Mouse (Mus musculus): Measurements from ENCODE around the gene Prcd. TPM values are rescaled to one million over a fixed set of nuclear protein-coding genes. Genes with fewer than 3 reads are reported as not detected.

Gene Prcd
- polyA plus RNA-seq, 1 experiment from 2014 or later = 1.6 TPM

DNA sequence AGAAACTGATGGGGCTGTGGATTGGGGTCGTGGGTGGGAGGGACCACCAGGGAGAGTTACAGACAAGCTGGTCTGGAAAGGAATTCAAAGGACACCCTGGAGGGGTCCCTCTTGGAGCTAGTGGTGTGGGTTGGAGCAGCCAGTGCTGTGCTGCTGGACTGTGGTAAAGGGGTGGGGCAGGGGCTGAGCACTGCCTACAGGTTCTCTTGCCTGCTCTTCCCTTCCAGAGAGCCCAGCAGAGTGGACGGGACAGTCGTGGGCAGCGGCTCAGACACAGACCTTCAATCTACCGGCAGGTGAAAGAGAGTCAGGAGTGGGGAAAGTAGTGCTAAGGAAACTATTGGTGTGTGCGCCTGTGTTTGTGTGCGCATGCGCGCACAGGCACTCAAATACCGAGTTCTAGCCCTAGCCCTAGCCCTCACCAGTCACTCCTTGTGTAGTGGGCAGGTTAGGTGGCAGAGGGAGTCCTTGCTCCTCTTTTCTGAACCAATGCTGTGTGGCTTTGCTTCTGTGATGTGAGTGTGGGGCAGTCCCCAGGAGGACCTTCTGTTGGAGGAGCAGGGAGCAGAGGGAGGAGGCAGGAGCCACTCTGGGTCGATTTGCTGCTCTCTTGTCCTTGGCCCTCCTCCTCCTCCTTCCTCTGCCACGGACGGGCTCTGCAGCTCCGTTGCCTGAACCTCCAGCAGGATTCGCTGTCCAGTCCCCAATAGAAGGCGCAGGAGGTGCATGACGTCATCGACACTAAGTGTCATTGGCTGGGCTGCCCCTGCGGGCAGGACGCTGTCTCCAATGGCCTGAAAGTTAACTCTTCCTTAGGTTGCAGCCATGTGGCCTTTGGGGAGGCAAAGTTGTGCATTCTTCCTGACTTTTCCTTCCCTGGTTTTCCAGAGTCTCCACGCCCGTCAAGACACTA, 4.2 kb downstream of the Prcd start:
- DNase-seq = peak; percentile 95
- H3K9me3 ChIP-seq (ENCODE audit: control insufficient read depth, low read length) = no peaks in the 10 kb centered on the region
- peaks cover 33% of the 10 kb centered on the region for H3K4me1 ChIP-seq (ENCODE audit: control insufficient read depth, insufficient read depth, low read length)
- ATAC-seq (ENCODE audit: low FRiP score, low TSS enrichment) = peak; percentile 82
- H3K27ac ChIP-seq (replicated peaks; ENCODE audit: low read depth, low read length) = peak overlapping the region; percentile 80
- 6% methylated on average over 22 of the region's 22 CpGs for WGBS
- H3K4me3 ChIP-seq (replicated peaks; ENCODE audit: low read depth, low read length) = peak overlapping the region; percentile 22
- H3K36me3 ChIP-seq (ENCODE audit: control insufficient read depth, insufficient read depth, low read length) = no peaks in the 10 kb centered on the region
- peak overlapping the region; percentile 56 for H3K4me2 ChIP-seq (ENCODE audit: low read length)
- peaks cover 15% of the 10 kb centered on the region; the same call in 1 of the 2 replicates for H3K27me3 ChIP-seq (ENCODE audit: control insufficient read depth, insufficient read depth, low read length)
- H3K9ac ChIP-seq (replicated peaks; ENCODE audit: low read length) = 0 out of 2 replicates have a peak overlapping the region, but pooled peaks have one; percentile 22

DNA sequence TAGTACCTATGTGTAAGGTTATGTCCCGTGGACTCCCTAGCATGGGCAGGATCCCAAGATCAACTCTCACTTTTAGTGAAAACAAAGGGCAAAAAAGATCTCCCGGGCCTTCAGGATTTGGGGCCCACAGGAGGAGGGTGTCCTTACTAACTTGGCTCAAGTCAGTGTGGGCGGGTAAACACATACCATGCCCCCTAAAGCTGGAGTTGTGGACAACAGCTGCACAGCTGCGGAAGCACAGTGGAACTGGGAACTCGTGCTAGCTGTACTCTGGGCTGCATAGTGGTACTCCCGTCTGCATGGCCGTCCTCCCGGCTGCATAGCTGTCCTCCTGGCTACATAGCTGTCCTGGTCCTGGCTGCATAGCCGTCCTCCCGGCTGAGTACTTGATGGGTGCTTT, 4.9 kb downstream of the Prcd start:
- Histone ChIP-seq H3K9ac (replicated peaks; ENCODE audit: low read length) (no peak overlapping the region), H3K4me3 (replicated peaks; ENCODE audit: low read depth, low read length) (no peak overlapping the region), H3K9me3 (ENCODE audit: control insufficient read depth, low read length) (no peaks in the 10 kb centered on the region), H3K4me2 (ENCODE audit: low read length) (peak overlapping the region; percentile 56), H3K36me3 (ENCODE audit: control insufficient read depth, insufficient read depth, low read length) (no peaks in the 10 kb centered on the region), H3K27ac (replicated peaks; ENCODE audit: low read depth, low read length) (no peak overlapping the region), H3K4me1 (ENCODE audit: control insufficient read depth, insufficient read depth, low read length) (peaks cover 36% of the 10 kb centered on the region), H3K27me3 (ENCODE audit: control insufficient read depth, insufficient read depth, low read length) (peaks cover 11% of the 10 kb centered on the region; the same call in 1 of the 2 replicates)
- ATAC-seq (ENCODE audit: low FRiP score, low TSS enrichment) (no peak; the same call in 1 of the 2 replicates), DNase-seq (no peak)
- 58% methylated on average over 10 of the region's 10 CpGs for WGBS

DNA sequence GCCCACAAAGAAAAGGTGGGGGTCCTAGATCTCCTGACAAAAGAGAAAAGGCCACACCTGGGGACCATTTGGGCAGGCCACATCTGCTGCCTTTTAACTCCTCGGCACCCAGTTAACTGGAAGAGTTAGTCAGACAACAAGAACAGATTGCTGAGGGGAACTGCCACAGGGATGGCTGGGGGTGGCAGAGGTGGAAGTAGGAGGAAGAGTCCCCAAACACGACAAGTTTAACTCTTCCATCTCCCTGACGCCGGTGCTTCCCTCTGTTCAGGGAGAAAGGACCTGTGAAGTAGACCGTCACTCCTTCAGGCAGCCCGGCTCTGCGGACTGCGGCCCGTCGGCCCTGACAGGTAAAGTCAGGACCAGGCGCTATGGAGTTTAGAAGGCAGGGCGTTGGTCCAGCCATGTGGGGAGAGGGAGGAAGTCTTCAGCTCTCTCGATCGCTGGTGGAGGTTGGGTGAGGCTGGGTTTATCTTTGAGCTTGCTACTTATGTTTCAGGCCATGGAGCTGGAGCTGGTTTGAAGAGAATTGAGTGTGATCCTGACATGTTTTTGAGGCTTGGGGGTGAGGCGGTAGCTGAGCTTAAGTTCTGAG, 5.8 kb downstream of the Prcd start:
- H3K27ac ChIP-seq (replicated peaks; ENCODE audit: low read depth, low read length) = no peak overlapping the region
- no peaks in the 10 kb centered on the region for H3K36me3 ChIP-seq (ENCODE audit: control insufficient read depth, insufficient read depth, low read length)
- no peak overlapping the region for H3K4me2 ChIP-seq (ENCODE audit: low read length)
- no peak for DNase-seq
- no peak for ATAC-seq (ENCODE audit: low FRiP score, low TSS enrichment)
- WGBS = 81% methylated on average over 15 of the region's 15 CpGs
- H3K27me3 ChIP-seq (ENCODE audit: control insufficient read depth, insufficient read depth, low read length) = peaks cover 10% of the 10 kb centered on the region; the same call in 1 of the 2 replicates
- peaks cover 33% of the 10 kb centered on the region for H3K4me1 ChIP-seq (ENCODE audit: control insufficient read depth, insufficient read depth, low read length)
- no peak overlapping the region for H3K4me3 ChIP-seq (replicated peaks; ENCODE audit: low read depth, low read length)
- H3K9me3 ChIP-seq (ENCODE audit: control insufficient read depth, low read length) = no peaks in the 10 kb centered on the region
- H3K9ac ChIP-seq (replicated peaks; ENCODE audit: low read length) = no peak overlapping the region

DNA sequence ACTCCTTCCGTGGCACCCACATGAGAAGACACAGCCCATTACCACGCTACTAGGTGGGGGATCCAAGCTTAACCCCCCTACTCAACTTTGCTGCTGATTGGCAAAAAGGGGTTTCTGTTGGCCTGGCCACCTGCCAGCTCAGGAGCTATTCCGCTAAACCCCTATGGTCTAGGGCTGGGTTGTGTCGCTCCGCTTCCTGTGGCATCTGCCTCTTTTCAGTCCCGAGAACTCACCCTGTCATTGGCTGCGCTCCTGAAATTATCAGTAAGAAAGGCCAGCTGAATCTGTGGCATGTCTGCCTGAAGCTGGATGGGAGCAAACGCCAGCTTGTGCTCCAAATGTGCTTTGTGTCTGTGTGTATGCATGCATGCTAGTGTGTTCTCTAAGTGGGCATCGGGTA, 6.8 kb downstream of the Prcd start:
- no peak overlapping the region for H3K4me2 ChIP-seq (ENCODE audit: low read length)
- peak overlapping the region; percentile 78 for H3K27ac ChIP-seq (replicated peaks; ENCODE audit: low read depth, low read length)
- H3K27me3 ChIP-seq (ENCODE audit: control insufficient read depth, insufficient read depth, low read length) = no peaks in the 10 kb centered on the region
- peaks cover 31% of the 10 kb centered on the region for H3K4me1 ChIP-seq (ENCODE audit: control insufficient read depth, insufficient read depth, low read length)
- H3K4me3 ChIP-seq (replicated peaks; ENCODE audit: low read depth, low read length) = no peak overlapping the region
- no peaks in the 10 kb centered on the region for H3K9me3 ChIP-seq (ENCODE audit: control insufficient read depth, low read length)
- ATAC-seq (ENCODE audit: low FRiP score, low TSS enrichment) = no peak
- 69% methylated on average over 9 of the region's 9 CpGs for WGBS
- H3K36me3 ChIP-seq (ENCODE audit: control insufficient read depth, insufficient read depth, low read length) = no peaks in the 10 kb centered on the region
- peak; percentile 23 for DNase-seq
- H3K9ac ChIP-seq (replicated peaks; ENCODE audit: low read length) = no peak overlapping the region

DNA sequence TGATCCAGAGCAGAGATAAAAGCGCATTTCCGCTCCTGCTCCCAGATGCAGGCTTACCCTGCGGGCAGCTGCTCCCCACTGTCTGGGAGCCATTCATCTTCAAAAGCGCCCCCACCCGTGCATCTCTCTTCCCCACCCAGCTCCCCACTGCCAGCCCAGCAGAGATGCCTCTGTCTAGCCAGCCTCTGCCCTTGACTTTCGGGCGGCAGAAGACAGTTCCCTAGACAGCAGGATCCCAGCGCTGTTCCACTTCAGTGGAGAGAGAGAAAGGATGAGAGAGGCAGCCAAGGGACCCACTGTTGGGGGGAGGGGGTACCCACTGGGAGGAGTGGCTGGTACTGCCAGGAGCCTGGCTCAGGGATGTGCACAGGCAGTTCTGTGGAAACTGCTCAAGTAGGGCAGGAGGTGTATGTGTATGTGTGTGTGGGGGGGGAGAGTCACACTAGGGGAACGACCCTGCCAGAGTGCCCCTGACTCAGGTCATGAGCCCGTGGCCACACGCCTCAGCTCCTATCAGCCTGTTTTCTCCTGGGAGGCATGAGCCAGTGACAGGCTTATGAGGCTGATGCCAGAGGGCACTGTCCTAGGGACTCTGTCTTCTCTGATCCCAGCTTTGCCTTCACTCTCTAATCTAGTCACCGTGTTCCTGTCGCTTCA, 8.1 kb downstream of the Prcd start:
- ATAC-seq (ENCODE audit: low FRiP score, low TSS enrichment) (peak; percentile 35), DNase-seq (peak; percentile 76)
- Histone ChIP-seq H3K4me1 (ENCODE audit: control insufficient read depth, insufficient read depth, low read length) (peaks cover 31% of the 10 kb centered on the region), H3K36me3 (ENCODE audit: control insufficient read depth, insufficient read depth, low read length) (no peaks in the 10 kb centered on the region), H3K9ac (replicated peaks; ENCODE audit: low read length) (peak overlapping the region; percentile 32; the same call in 1 of the 2 replicates), H3K4me2 (ENCODE audit: low read length) (peak overlapping the region; percentile 11), H3K9me3 (ENCODE audit: control insufficient read depth, low read length) (no peaks in the 10 kb centered on the region), H3K4me3 (replicated peaks; ENCODE audit: low read depth, low read length) (no peak overlapping the region), H3K27me3 (ENCODE audit: control insufficient read depth, insufficient read depth, low read length) (no peaks in the 10 kb centered on the region), H3K27ac (replicated peaks; ENCODE audit: low read depth, low read length) (peak overlapping the region; percentile 78)
- 9% methylated on average over 13 of the region's 13 CpGs for WGBS

DNA sequence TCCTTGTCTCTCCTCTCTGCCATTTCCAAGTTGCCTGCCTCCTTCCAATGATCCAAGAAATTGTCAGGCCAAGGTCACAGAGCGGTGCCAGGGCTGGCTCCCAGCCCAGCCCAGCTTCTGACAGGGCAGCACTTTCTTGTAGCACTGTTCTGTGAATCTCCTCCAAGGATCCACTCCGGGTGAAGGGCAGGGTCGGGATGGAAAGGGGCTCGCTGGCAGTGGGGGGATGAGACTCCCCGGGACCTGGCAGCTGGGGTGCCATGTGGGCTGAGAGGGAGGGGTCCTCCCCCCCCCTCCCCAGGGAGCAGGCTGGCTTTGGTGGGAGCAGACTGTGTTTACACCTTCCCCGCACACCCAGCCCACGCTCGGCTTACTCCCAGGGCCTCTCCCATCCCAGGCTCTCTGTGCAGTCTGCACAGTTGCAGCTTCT, 8.6 kb downstream of the Prcd start:
- Histone ChIP-seq H3K9me3 (ENCODE audit: control insufficient read depth, low read length) (no peaks in the 10 kb centered on the region), H3K27ac (replicated peaks; ENCODE audit: low read depth, low read length) (peak overlapping the region; percentile 78), H3K4me3 (replicated peaks; ENCODE audit: low read depth, low read length) (no peak overlapping the region), H3K4me2 (ENCODE audit: low read length) (peak overlapping the region; percentile 11), H3K9ac (replicated peaks; ENCODE audit: low read length) (peak overlapping the region; percentile 32; the same call in 1 of the 2 replicates), H3K36me3 (ENCODE audit: control insufficient read depth, insufficient read depth, low read length) (no peaks in the 10 kb centered on the region), H3K4me1 (ENCODE audit: control insufficient read depth, insufficient read depth, low read length) (peaks cover 31% of the 10 kb centered on the region), H3K27me3 (ENCODE audit: control insufficient read depth, insufficient read depth, low read length) (no peaks in the 10 kb centered on the region)
- 55% methylated on average over 8 of the region's 8 CpGs for WGBS
- DNase-seq (no peak), ATAC-seq (ENCODE audit: low FRiP score, low TSS enrichment) (no peak)

DNA sequence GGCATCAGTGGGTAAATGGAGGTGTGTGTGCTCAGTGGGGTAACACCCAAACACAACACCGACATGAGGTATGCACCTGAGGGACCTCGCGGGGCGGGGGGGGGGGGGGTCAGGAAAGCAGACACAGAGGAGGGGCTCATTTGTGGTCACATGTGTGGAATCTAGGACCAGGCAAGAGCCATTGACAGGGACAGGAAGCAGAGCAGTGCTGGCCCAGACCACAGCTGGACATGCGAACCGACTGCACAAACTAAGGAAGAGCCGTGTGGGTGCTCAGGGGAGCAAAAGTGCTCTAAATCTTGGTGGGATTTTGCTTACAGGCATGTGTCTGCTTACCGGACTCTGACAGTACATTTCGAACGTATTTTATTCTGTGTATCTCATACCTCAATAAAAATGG, 12.0 kb downstream of the Prcd start:
- Histone ChIP-seq H3K4me1 (ENCODE audit: control insufficient read depth, insufficient read depth, low read length) (peaks cover 27% of the 10 kb centered on the region), H3K4me3 (replicated peaks; ENCODE audit: low read depth, low read length) (no peak overlapping the region), H3K27me3 (ENCODE audit: control insufficient read depth, insufficient read depth, low read length) (no peaks in the 10 kb centered on the region), H3K27ac (replicated peaks; ENCODE audit: low read depth, low read length) (no peak overlapping the region), H3K9me3 (ENCODE audit: control insufficient read depth, low read length) (no peaks in the 10 kb centered on the region), H3K36me3 (ENCODE audit: control insufficient read depth, insufficient read depth, low read length) (no peaks in the 10 kb centered on the region), H3K9ac (replicated peaks; ENCODE audit: low read length) (no peak overlapping the region), H3K4me2 (ENCODE audit: low read length) (no peak overlapping the region)
- 87% methylated on average over 10 of the region's 10 CpGs for WGBS
- ATAC-seq (ENCODE audit: low FRiP score, low TSS enrichment) (no peak), DNase-seq (no peak)

DNA sequence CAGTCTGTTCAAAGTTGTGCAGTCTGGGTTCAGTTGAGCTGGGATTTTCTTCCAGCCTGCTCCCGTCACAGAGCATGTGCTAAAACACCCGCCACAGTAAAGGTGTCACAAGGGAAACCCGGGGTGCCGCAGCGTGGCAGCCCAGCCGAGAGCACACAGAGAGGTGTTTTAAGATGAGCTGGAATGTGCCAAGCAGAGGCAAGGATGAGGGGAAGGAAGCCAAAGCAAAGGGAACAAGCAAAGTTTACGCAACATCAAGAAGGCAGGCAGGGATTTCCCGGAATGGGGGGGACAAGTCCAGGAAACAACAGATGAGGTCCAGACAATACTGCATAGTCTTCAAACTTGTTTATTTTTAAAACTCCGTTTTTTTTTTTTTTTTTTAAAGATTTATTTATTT, 13.2 kb downstream of the Prcd start:
- H3K4me2 ChIP-seq (ENCODE audit: low read length) = no peak overlapping the region
- ATAC-seq (ENCODE audit: low FRiP score, low TSS enrichment) = no peak
- no peak for DNase-seq
- H3K4me3 ChIP-seq (replicated peaks; ENCODE audit: low read depth, low read length) = no peak overlapping the region
- H3K9ac ChIP-seq (replicated peaks; ENCODE audit: low read length) = no peak overlapping the region
- no peaks in the 10 kb centered on the region for H3K36me3 ChIP-seq (ENCODE audit: control insufficient read depth, insufficient read depth, low read length)
- H3K27me3 ChIP-seq (ENCODE audit: control insufficient read depth, insufficient read depth, low read length) = no peaks in the 10 kb centered on the region
- no peaks in the 10 kb centered on the region for H3K9me3 ChIP-seq (ENCODE audit: control insufficient read depth, low read length)
- no peak overlapping the region for H3K27ac ChIP-seq (replicated peaks; ENCODE audit: low read depth, low read length)
- 82% methylated on average over 9 of the region's 9 CpGs for WGBS
- H3K4me1 ChIP-seq (ENCODE audit: control insufficient read depth, insufficient read depth, low read length) = peaks cover 23% of the 10 kb centered on the region

All from midbrain, embryonic 14.5 days (tissue).